Mouse (Mus musculus) stomach, embryonic 15.5 days (tissue): Measurements from ENCODE around the gene Rnf169. TPM values are rescaled to one million over a fixed set of nuclear protein-coding genes. Genes with fewer than 3 reads are reported as not detected.
"Not testable (repeated sequence)": the region's sequence is repeated elsewhere in the genome, so short reads cannot be mapped to it uniquely, and the experiment has no call there.

Experiments
- ATAC-seq: fragments of 200-750 bp; cut with Nextera tagmentation; 2 replicates; pipeline ENCODE4 v1.8.0; 2017; ENCODE audit warnings: low read depth, moderate number of reproducible peaks, moderate TSS enrichment; ENCODE audit not compliant: insufficient read depth, low FRiP score
- H3K27ac ChIP-seq: fragments of 300-500 bp; sonication (generic); 2 replicates; pipeline ENCODE4 v1.5.1; 2015; ENCODE audit warnings: mild to moderate bottlenecking, inconsistent platforms
- H3K27me3 ChIP-seq: fragments of 300-500 bp; sonication (generic); replicated peaks from 2 replicates; pipeline ENCODE4 v1.6.1; 2015; ENCODE audit warnings: inconsistent platforms
- H3K36me3 ChIP-seq: fragments of 300-500 bp; sonication (generic); 2 replicates; pipeline ENCODE4 v1.6.1; 2015; ENCODE audit warnings: inconsistent platforms
- H3K4me1 ChIP-seq: fragments of 300-500 bp; sonication (generic); 2 replicates; pipeline ENCODE4 v1.6.1; 2015; ENCODE audit warnings: inconsistent platforms
- H3K4me2 ChIP-seq: fragments of 300-500 bp; sonication (generic); 2 replicates; pipeline ENCODE4 v1.6.1; 2015; ENCODE audit warnings: mild to moderate bottlenecking, inconsistent platforms
- H3K4me3 ChIP-seq: fragments of 300-500 bp; sonication (generic); replicated peaks from 2 replicates; pipeline ENCODE4 v1.5.1; 2015; ENCODE audit warnings: inconsistent platforms
- H3K9ac ChIP-seq: fragments of 300-500 bp; sonication (generic); 2 replicates; pipeline ENCODE4 v1.6.1; 2015; ENCODE audit warnings: inconsistent platforms
- H3K9me3 ChIP-seq: fragments of 300-500 bp; sonication (generic); 2 replicates; pipeline ENCODE4 v1.6.1; 2016; ENCODE audit warnings: inconsistent platforms
- WGBS: fragments of 180-500 bp; shearing (Covaris S2); methylation state at CpG from one replicate; pipeline ENCODE4 v1.1.7; 2015; 5-methylcytosine and 5-hydroxymethylcytosine counted together
- polyA plus RNA-seq: library from polyadenylated mRNA; unstranded; fragments of >200 nt; fragmentation: Nextera tagmentation; extraction: Ambion mirVana; gene quantifications from 2 replicates; pipeline ENCODE4 v1.2.1, GENCODE M21; 2015

The Rnf169 gene
- polyA plus RNA-seq, 1 experiment from 2014 or later = 4.8 TPM

GRCm38 (mm10) chr7:99978041-99978440 lies 2.2 kb downstream of the Rnf169 start:
- WGBS = 72% methylated on average over 2 of the region's 2 CpGs

GRCm38 (mm10) chr7:99975819-99976575 lies 4.3 kb downstream of the Rnf169 start:
- Histone ChIP-seq H3K4me3 (no peak overlapping the region), H3K4me1 (peaks cover 14% of the 10 kb centered on the region), H3K9ac (no peak overlapping the region), H3K27me3 (no peaks in the 10 kb centered on the region), H3K9me3 (no peaks in the 10 kb centered on the region), H3K27ac (peak overlapping the region; percentile 31; the same call in 1 of the 2 replicates), H3K36me3 (no peaks in the 10 kb centered on the region), H3K4me2 (no peak overlapping the region)
- no peak for ATAC-seq
- 75% methylated on average over 5 of the region's 5 CpGs for WGBS

More at GRCm38 (mm10) chr7:99978041-99978440, 2.2 kb downstream of the Rnf169 start:
- no peaks in the 10 kb centered on the region for H3K27me3 ChIP-seq
- no peaks in the 10 kb centered on the region for H3K36me3 ChIP-seq
- H3K27ac ChIP-seq = no peak overlapping the region
- H3K4me3 ChIP-seq = no peak overlapping the region
- H3K9me3 ChIP-seq = no peaks in the 10 kb centered on the region
- peaks cover 14% of the 10 kb centered on the region for H3K4me1 ChIP-seq
- H3K9ac ChIP-seq = no peak overlapping the region
- ATAC-seq = no peak
- H3K4me2 ChIP-seq = no peak overlapping the region

GRCm38 (mm10) chr7:99974208-99974970 lies 5.9 kb downstream of the Rnf169 start:
- Histone ChIP-seq H3K27ac (no peak overlapping the region), H3K27me3 (no peaks in the 10 kb centered on the region)

GRCm38 (mm10) chr7:99972912-99973311 lies 7.3 kb downstream of the Rnf169 start:
- peaks cover 14% of the 10 kb centered on the region for H3K4me1 ChIP-seq
- ATAC-seq, H3K27me3 ChIP-seq, H3K36me3 ChIP-seq, H3K4me2 ChIP-seq, H3K9ac ChIP-seq, H3K27ac ChIP-seq, H3K9me3 ChIP-seq, H3K4me3 ChIP-seq: not testable (repeated sequence)
- 85% methylated on average over 3 of the region's 3 CpGs for WGBS

More at GRCm38 (mm10) chr7:99974208-99974970, 5.9 kb downstream of the Rnf169 start:
- H3K9ac ChIP-seq = no peak overlapping the region
- 57% methylated on average over 10 of the region's 10 CpGs for WGBS
- H3K9me3 ChIP-seq = no peaks in the 10 kb centered on the region
- H3K4me2 ChIP-seq = no peak overlapping the region
- no peak for ATAC-seq
- H3K4me1 ChIP-seq = peaks cover 14% of the 10 kb centered on the region
- H3K36me3 ChIP-seq = no peaks in the 10 kb centered on the region
- no peak overlapping the region for H3K4me3 ChIP-seq

GRCm38 (mm10) chr7:99971926-99972325 lies 8.3 kb downstream of the Rnf169 start:
- H3K27me3 ChIP-seq = no peaks in the 10 kb centered on the region
- no peak overlapping the region for H3K4me3 ChIP-seq
- no peaks in the 10 kb centered on the region for H3K36me3 ChIP-seq
- no peak overlapping the region for H3K27ac ChIP-seq
- no peaks in the 10 kb centered on the region for H3K9me3 ChIP-seq
- no peak for ATAC-seq
- no peak overlapping the region for H3K4me2 ChIP-seq
- WGBS = 64% methylated on average over 2 of the region's 2 CpGs
- H3K9ac ChIP-seq = no peak overlapping the region
- peaks cover 14% of the 10 kb centered on the region for H3K4me1 ChIP-seq

GRCm38 (mm10) chr7:99969151-99969550 lies 11.1 kb downstream of the Rnf169 start:
- H3K4me3 ChIP-seq = no peak overlapping the region
- no peak for ATAC-seq
- H3K36me3 ChIP-seq = no peaks in the 10 kb centered on the region
- no peaks in the 10 kb centered on the region for H3K9me3 ChIP-seq
- H3K27ac ChIP-seq = no peak overlapping the region
- no peaks in the 10 kb centered on the region for H3K27me3 ChIP-seq
- WGBS = 78% methylated on average over 4 of the region's 4 CpGs
- peaks cover 18% of the 10 kb centered on the region for H3K4me1 ChIP-seq
- H3K9ac ChIP-seq = no peak overlapping the region
- no peak overlapping the region for H3K4me2 ChIP-seq

- no peak overlapping the region for H3K4me3 ChIP-seq
Measured at GRCm38 (mm10) chr7:99966011-99966721, 14.1 kb downstream of the Rnf169 start.

GRCm38 (mm10) chr7:99965020-99965841 lies 15.0 kb downstream of the Rnf169 start:
- no peaks in the 10 kb centered on the region for H3K9me3 ChIP-seq
- H3K9ac ChIP-seq = no peak overlapping the region
- WGBS = 31% methylated on average over 9 of the region's 9 CpGs
- no peaks in the 10 kb centered on the region for H3K27me3 ChIP-seq
- H3K4me2 ChIP-seq = peak overlapping the region; percentile 32
- peak overlapping the region; percentile 83 for H3K27ac ChIP-seq
- peak; percentile 50; the same call in 1 of the 2 replicates for ATAC-seq
- no peaks in the 10 kb centered on the region for H3K36me3 ChIP-seq
- H3K4me1 ChIP-seq = peaks cover 24% of the 10 kb centered on the region
- no peak overlapping the region for H3K4me3 ChIP-seq

More at GRCm38 (mm10) chr7:99966011-99966721, 14.1 kb downstream of the Rnf169 start:
- WGBS = 56% methylated on average over 9 of the region's 9 CpGs
- Histone ChIP-seq H3K4me1 (peaks cover 24% of the 10 kb centered on the region), H3K9me3 (no peaks in the 10 kb centered on the region), H3K4me2 (no peak overlapping the region), H3K27me3 (no peaks in the 10 kb centered on the region), H3K36me3 (no peaks in the 10 kb centered on the region), H3K9ac (no peak overlapping the region), H3K27ac (peak overlapping the region; percentile 83)
- ATAC-seq = no peak

- Histone ChIP-seq H3K27ac (peak overlapping the region; percentile 32; the same call in 1 of the 2 replicates), H3K4me1 (peaks cover 24% of the 10 kb centered on the region)
Measured at GRCm38 (mm10) chr7:99963237-99963860, 16.9 kb downstream of the Rnf169 start.

GRCm38 (mm10) chr7:99962536-99963236 lies 17.6 kb downstream of the Rnf169 start:
- Histone ChIP-seq H3K9ac (no peak overlapping the region), H3K9me3 (no peaks in the 10 kb centered on the region), H3K4me1 (peaks cover 24% of the 10 kb centered on the region), H3K4me2 (no peak overlapping the region), H3K27ac (no peak overlapping the region), H3K36me3 (no peaks in the 10 kb centered on the region), H3K27me3 (no peaks in the 10 kb centered on the region), H3K4me3 (no peak overlapping the region)
- WGBS = 64% methylated on average over 8 of the region's 8 CpGs
- no peak for ATAC-seq

More at GRCm38 (mm10) chr7:99963237-99963860, 16.9 kb downstream of the Rnf169 start:
- Histone ChIP-seq H3K4me2 (no peak overlapping the region), H3K27me3 (no peaks in the 10 kb centered on the region), H3K36me3 (no peaks in the 10 kb centered on the region), H3K9me3 (no peaks in the 10 kb centered on the region), H3K9ac (no peak overlapping the region), H3K4me3 (no peak overlapping the region)
- WGBS = 79% methylated on average over 3 of the region's 3 CpGs
- no peak for ATAC-seq
